ENCODE assay signal across 12 mouse cellular contexts in the genomic region with DNA sequence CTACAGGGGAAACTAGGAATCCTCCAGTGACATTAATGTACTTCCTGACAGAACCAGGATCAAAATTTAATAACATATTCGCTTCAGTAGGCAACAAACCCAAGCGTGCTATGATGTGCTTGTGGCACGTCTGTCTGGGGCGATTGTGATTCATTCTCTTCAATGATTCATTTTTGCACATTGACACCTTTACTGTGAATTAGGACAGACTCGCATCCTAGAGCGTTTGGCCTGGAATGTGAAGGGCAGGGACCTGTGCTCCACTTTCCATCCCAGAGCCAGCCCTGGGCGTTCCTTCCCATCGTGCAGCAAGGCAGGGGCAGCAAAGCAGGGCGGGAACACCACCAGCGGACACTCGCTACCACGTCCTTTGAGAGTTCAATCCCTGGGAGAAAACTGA.
"Had no signal": no experiment of that assay in that cellular context is flagged by ENCODE, and none has a peak within 500 bp of the region (broad histone marks: within the 10 kb centered on the region; RNA-seq: fewer than 3 reads in every experiment).

No protein-coding gene starts in this region.

- H3K27ac ChIP-seq: layer of hippocampus, adult 2 months; limb, embryonic 12.5 days; limb, embryonic 15.5 days; liver, embryonic 14.5 days; macrophage; midbrain, embryonic 10.5 days had no signal

- H3K9me3 ChIP-seq: kidney, embryonic 15.5 days; limb, embryonic 12.5 days; limb, embryonic 15.5 days; megakaryocyte, embryonic 14.5 days; midbrain, embryonic 10.5 days; midbrain, embryonic 13.5 days had no signal

- H3K27me3 ChIP-seq: kidney, embryonic 15.5 days; limb, embryonic 12.5 days; limb, embryonic 15.5 days; midbrain, embryonic 13.5 days had no signal

- H3K9ac ChIP-seq: kidney, embryonic 15.5 days; limb, embryonic 12.5 days; limb, embryonic 15.5 days; liver, embryonic 14.5 days; liver, postnatal 0 days; lung, embryonic 14.5 days; midbrain, embryonic 13.5 days had no signal

- H3K4me2 ChIP-seq: kidney, embryonic 15.5 days; limb, embryonic 12.5 days; limb, embryonic 15.5 days; lung, embryonic 14.5 days; midbrain, embryonic 13.5 days had no signal

- H3K4me3 ChIP-seq: kidney, embryonic 15.5 days; layer of hippocampus, adult 2 months; limb, embryonic 12.5 days; limb, embryonic 15.5 days; megakaryocyte, embryonic 14.5 days; midbrain, embryonic 10.5 days; midbrain, embryonic 13.5 days; myocyte had no signal

- H3K4me1 ChIP-seq: limb, embryonic 12.5 days had no signal
